Mouse (Mus musculus) CH12.LX (cell line): ENCODE data around the gene Acot7. TPM values are rescaled to one million over a fixed set of nuclear protein-coding genes. Genes with fewer than 3 reads are reported as not detected.

Experiments used
- DNase-seq: peaks from one replicate; pipeline ENCODE4 v3.0.0-alpha.2; 2013; ENCODE audit errors: extremely low read depth
- H3K27ac ChIP-seq: 2 replicates; pipeline ENCODE4 v1.5.1; 2012; ENCODE audit warnings: low read depth, mild to moderate bottlenecking, control low read depth, moderate library complexity; ENCODE audit not compliant: insufficient read depth
- H3K27me3 ChIP-seq: replicated peaks from 2 replicates; pipeline ENCODE3; 2012; ENCODE audit warnings: inconsistent platforms
- H3K36me3 ChIP-seq, 2 experiments: replicated peaks in 1 of 2; 2 replicates each; pipeline versions ENCODE3 to v1.6.1; 2012; ENCODE audit warnings: inconsistent platforms in 1 of 2, low read length in 1 of 2, mild to moderate bottlenecking in 1 of 2, mixed read lengths in 1 of 2, moderate library complexity in 1 of 2; ENCODE audit not compliant: control insufficient read depth in 1 of 2, insufficient read depth in 1 of 2
- H3K4me1 ChIP-seq, 2 experiments: 2 replicates each; pipeline ENCODE4 v1.6.1; 2012; ENCODE audit warnings: inconsistent platforms in 1 of 2, moderate library complexity in 1 of 2; ENCODE audit not compliant: insufficient read depth in 2 of 2, control insufficient read depth in 1 of 2
- H3K4me2 ChIP-seq: 2 replicates; pipeline ENCODE4 v1.6.1; 2012; ENCODE audit warnings: low read depth, mild to moderate bottlenecking, control low read depth; ENCODE audit not compliant: poor library complexity, insufficient read depth, severe bottlenecking
- H3K4me3 ChIP-seq, 3 experiments: fragments of 150-350 bp in 1 of 3; sonication (generic) in 1 of 3; replicated peaks in 1 of 3; 2 replicates each; pipeline versions ENCODE3 to v1.5.1; 2011 to 2012; ENCODE audit warnings: low read depth in 2 of 3, low read length in 2 of 3, mild to moderate bottlenecking in 2 of 3, moderate library complexity in 2 of 3, control low read depth in 1 of 3, improper control_type of control experiment in 1 of 3, inconsistent platforms in 1 of 3, mixed read lengths in 1 of 3; ENCODE audit not compliant: poor library complexity in 1 of 3
- H3K79me2 ChIP-seq: replicated peaks from 2 replicates; pipeline ENCODE4 v1.6.1; 2012; ENCODE audit warnings: mild to moderate bottlenecking, moderate library complexity; ENCODE audit not compliant: control insufficient read depth, poor library complexity, insufficient read depth, severe bottlenecking; ENCODE audit errors: extremely low read depth
- H3K9ac ChIP-seq: 2 replicates; pipeline ENCODE4 v1.6.1; 2012; ENCODE audit warnings: low read depth, mild to moderate bottlenecking, control low read depth, moderate library complexity; ENCODE audit not compliant: insufficient read depth
- H3K9me3 ChIP-seq: replicated peaks from 2 replicates; pipeline ENCODE3; 2012; ENCODE audit warnings: low read length, inconsistent platforms, mixed read lengths
- CHD1 ChIP-seq: IDR thresholded peaks from 2 replicates; pipeline ENCODE4 v1.6.1; 2012; ENCODE audit warnings: low read depth, low read length, improper control_type of control experiment, inconsistent platforms
- CHD2 ChIP-seq: IDR thresholded peaks from 2 replicates; pipeline ENCODE4 v1.6.1; 2011; ENCODE audit warnings: low read length, improper control_type of control experiment
- CTCF ChIP-seq, 2 experiments: IDR thresholded peaks in 1 of 2; conservative IDR thresholded peaks in 1 of 2; 2 replicates each; pipeline ENCODE4 v1.5.1; 2011 to 2012; ENCODE audit warnings: low read depth in 2 of 2, low read length in 2 of 2, improper control_type of control experiment in 1 of 2, inconsistent platforms in 1 of 2, mild to moderate bottlenecking in 1 of 2, moderate library complexity in 1 of 2
- GABPA ChIP-seq: IDR thresholded peaks from 2 replicates; pipeline ENCODE4 v1.6.1; 2012; ENCODE audit warnings: low read depth, low read length, improper control_type of control experiment, inconsistent platforms; ENCODE audit not compliant: insufficient replicate concordance
- JUN ChIP-seq: IDR thresholded peaks from 2 replicates; pipeline ENCODE4 v1.6.1; 2011; ENCODE audit warnings: low read depth, mild to moderate bottlenecking, low read length, improper control_type of control experiment, moderate library complexity; ENCODE audit not compliant: insufficient read depth
- MAFK ChIP-seq: IDR thresholded peaks from 2 replicates; pipeline ENCODE4 v1.6.1; 2011; ENCODE audit warnings: low read length, improper control_type of control experiment; ENCODE audit not compliant: insufficient replicate concordance
- MAZ ChIP-seq: IDR thresholded peaks from 2 replicates; pipeline ENCODE4 v1.6.1; 2012; ENCODE audit warnings: low read depth, mild to moderate bottlenecking, inconsistent platforms, low read length, improper control_type of control experiment, moderate library complexity
- MXI1 ChIP-seq: IDR thresholded peaks from 2 replicates; pipeline ENCODE4 v1.6.1; 2011; ENCODE audit warnings: mild to moderate bottlenecking, low read depth, low read length, improper control_type of control experiment
- MYC ChIP-seq: IDR thresholded peaks from 2 replicates; pipeline ENCODE4 v1.6.1; 2011; ENCODE audit warnings: low read depth, mild to moderate bottlenecking, improper control_type of control experiment, low read length
- PAX5 ChIP-seq: IDR thresholded peaks from 2 replicates; pipeline ENCODE4 v1.6.1; 2012; ENCODE audit warnings: low read length, inconsistent platforms, mixed read lengths
- POLR2A ChIP-seq: IDR thresholded peaks from 2 replicates; pipeline ENCODE4 v1.6.1; 2011; ENCODE audit warnings: low read depth, mild to moderate bottlenecking, improper control_type of control experiment, low read length
- RAD21 ChIP-seq: IDR thresholded peaks from 2 replicates; pipeline ENCODE4 v1.6.1; 2011; ENCODE audit warnings: low read depth, mild to moderate bottlenecking, low read length, improper control_type of control experiment, moderate library complexity
- RCOR1 ChIP-seq: conservative IDR thresholded peaks from 2 replicates; pipeline ENCODE4 v1.6.1; 2012; ENCODE audit warnings: low read depth, mild to moderate bottlenecking, inconsistent platforms, low read length, improper control_type of control experiment
- SMC3 ChIP-seq: IDR thresholded peaks from 2 replicates; pipeline ENCODE4 v1.6.1; 2011; ENCODE audit warnings: low read depth, low read length, improper control_type of control experiment
- UBTF ChIP-seq: IDR thresholded peaks from 2 replicates; pipeline ENCODE4 v1.6.1; 2012; ENCODE audit warnings: low read depth, mild to moderate bottlenecking, inconsistent platforms, low read length, improper control_type of control experiment, moderate library complexity
- USF1 ChIP-seq: IDR thresholded peaks from 2 replicates; pipeline ENCODE4 v1.6.1; 2014; ENCODE audit warnings: low read depth, mild to moderate bottlenecking, inconsistent platforms, low read length, improper control_type of control experiment
- ZMIZ1 ChIP-seq: IDR thresholded peaks from 2 replicates; pipeline ENCODE4 v1.6.1; 2012; ENCODE audit warnings: low read depth, mild to moderate bottlenecking, inconsistent platforms, low read length, improper control_type of control experiment
- dilution Hi-C: fragments of 300-500 bp; cut with MboI; formaldehyde crosslinking; loops from 2 replicates; pipeline ENCODE4 v1.14.3; 2020; ENCODE audit warnings: low sequenced_read_pairs; ENCODE audit not compliant: extremely low pct_unique_long_range_greater_than_20kb, extremely low pct_ligation_motif_present
- in situ Hi-C: fragments of 300-500 bp; cut with MboI; formaldehyde crosslinking; loops from 3 replicates; pipeline ENCODE4 v1.14.3; 2019; ENCODE audit warnings: low sequenced_read_pairs, low pct_ligation_motif_present, low pct_unique_long_range_greater_than_20kb, mixed read lengths
- polyA plus RNA-seq: library from polyadenylated mRNA; unstranded; fragments of >175 nt; gene quantifications from 2 replicates; pipeline ENCODE4 v1.2.1, GENCODE M21; 2012; ENCODE audit warnings: low read depth; ENCODE audit not compliant: insufficient read length
- total RNA-seq, 2 experiments: library from RNA; depleted of rRNA; stranded (reverse); fragments of 300-350 nt in 1 of 2; fragments of >200 nt in 1 of 2; gene quantifications; 2 replicates each; pipeline ENCODE4 v1.2.3; 2012 to 2014

The Acot7 gene
- total and polyA plus RNA-seq, 3 experiments = 29.0 to 71.1 (median 61.6) TPM

DNA sequence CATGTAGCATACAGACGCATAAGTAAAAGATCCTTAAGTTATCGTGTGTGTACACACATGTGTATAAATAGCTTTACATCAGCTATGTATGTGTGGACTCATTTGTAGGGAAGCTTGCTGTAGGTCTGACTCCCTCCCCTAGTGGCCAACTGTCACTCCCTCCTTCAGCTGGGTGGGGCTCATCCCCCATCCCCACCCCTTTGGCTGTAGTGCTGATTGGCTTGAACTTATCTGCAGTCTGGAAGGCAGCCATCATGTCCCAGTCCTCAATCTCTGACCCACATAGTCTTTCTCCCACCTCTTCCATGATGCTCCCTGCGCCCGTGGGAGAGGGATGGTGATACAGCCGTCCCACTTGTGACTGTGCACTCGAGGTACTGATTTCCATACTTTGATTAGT lies 26.7 kb downstream of the Acot7 start:
- H3K27me3 ChIP-seq = no peaks in the 10 kb centered on the region
- TF ChIP-seq ZMIZ1 = no peak
- TF ChIP-seq CTCF (conservative IDR thresholded peaks at IDR 0.05 in 1 of 2, IDR thresholded peaks at IDR 0.05 in 1 of 2; ENCODE audit: low read depth in 2 of 2, low read length in 2 of 2) = peak in 1 of 2 experiments; percentile 7; a peak in 1 of 4 replicates
- H3K9me3 ChIP-seq = no peaks in the 10 kb centered on the region
- in situ Hi-C loops = no loop called here
- no peaks in the 10 kb centered on the region for H3K79me2 ChIP-seq
- H3K4me2 ChIP-seq = no peak overlapping the region
- dilution Hi-C loops = no loop called here
- no peak overlapping the region for H3K27ac ChIP-seq
- no peak for DNase-seq
- no peak overlapping the region for H3K9ac ChIP-seq
- peaks cover 10 to 58% of the 10 kb centered on the region in 2 experiments for H3K4me1 ChIP-seq
- H3K36me3 ChIP-seq = peaks cover 0 to 29% of the 10 kb centered on the region in 2 experiments
- no peak overlapping the region for H3K4me3 ChIP-seq

DNA sequence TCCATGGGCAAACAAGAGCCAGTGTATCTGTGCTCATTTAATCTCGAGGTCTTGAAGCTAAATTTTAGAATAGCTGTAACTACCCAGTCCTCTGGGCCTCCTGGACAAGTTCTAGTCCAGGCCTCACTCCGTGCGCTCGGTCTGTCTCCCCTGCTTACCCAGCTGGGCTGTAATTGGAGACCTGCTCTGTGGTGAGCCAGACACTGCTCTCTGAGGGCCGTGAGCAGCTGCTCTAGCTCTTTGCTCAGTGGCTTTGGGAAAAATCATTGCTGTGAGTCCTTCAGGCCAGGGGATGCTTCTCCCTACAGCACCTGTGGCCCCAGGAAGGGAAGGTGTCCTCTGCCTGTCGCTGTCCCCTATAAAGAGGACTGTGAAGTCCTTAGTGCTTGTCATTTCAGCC lies 28.3 kb downstream of the Acot7 start:
- dilution Hi-C loops = no loop called here

DNA sequence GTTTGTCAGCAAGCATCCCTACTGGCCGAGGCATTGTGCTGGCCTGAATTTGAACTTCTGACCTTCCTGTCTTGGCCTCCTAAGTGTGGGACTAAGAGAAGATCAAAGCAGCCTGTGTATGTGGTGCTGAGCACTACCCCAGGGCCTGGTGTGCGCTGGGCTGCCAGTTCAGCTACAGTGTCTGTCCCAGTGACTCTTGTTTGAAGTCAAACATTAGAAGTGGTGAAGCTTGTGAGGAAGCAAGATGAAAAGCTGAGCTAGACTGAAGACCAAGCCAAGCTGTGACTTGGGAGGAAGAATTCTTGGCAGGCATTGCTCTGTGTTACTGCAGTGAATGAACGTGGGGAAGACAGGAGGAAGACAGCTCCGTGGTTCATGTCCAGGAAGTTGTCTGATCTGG lies 31.7 kb downstream of the Acot7 start:
- Histone ChIP-seq H3K27ac (no peak overlapping the region), H3K36me3 (peaks cover 4 to 49% of the 10 kb centered on the region in 2 experiments), H3K9me3 (no peaks in the 10 kb centered on the region), H3K79me2 (no peaks in the 10 kb centered on the region), H3K4me2 (no peak overlapping the region), H3K27me3 (no peaks in the 10 kb centered on the region), H3K9ac (no peak overlapping the region), H3K4me3 (no peak overlapping the region), H3K4me1 (peaks cover 5 to 26% of the 10 kb centered on the region in 2 experiments)
- TF ChIP-seq MYC (no peak), RCOR1 (no peak), RAD21 (no peak), MXI1 (no peak), USF1 (no peak), PAX5 (no peak), GABPA (no peak), CHD2 (no peak), POLR2A (no peak), MAFK (no peak), JUN (no peak), MAZ (no peak)
- in situ Hi-C loops (loop anchor here (5.0 kb wide), 2 partner anchors 32 to 83 kb away; partner anchors contain the start of genes Acot7 and Hes3), dilution Hi-C loops (no loop called here)
- no peak for DNase-seq

More for the DNA sequence above, 28.3 kb downstream of the Acot7 start:
- Histone ChIP-seq H3K36me3 (peaks cover 4 to 36% of the 10 kb centered on the region in 2 experiments), H3K79me2 (no peaks in the 10 kb centered on the region), H3K9me3 (no peaks in the 10 kb centered on the region), H3K27me3 (no peaks in the 10 kb centered on the region), H3K27ac (no peak overlapping the region), H3K4me3 (no peak overlapping the region), H3K4me1 (peaks cover 10 to 43% of the 10 kb centered on the region in 2 experiments), H3K9ac (no peak overlapping the region), H3K4me2 (no peak overlapping the region)
- no peak for TF ChIP-seq USF1
- no peak for TF ChIP-seq SMC3
- no peak for TF ChIP-seq UBTF
- TF ChIP-seq CTCF (conservative IDR thresholded peaks at IDR 0.05 in 1 of 2, IDR thresholded peaks at IDR 0.05 in 1 of 2; ENCODE audit: low read depth in 2 of 2, low read length in 2 of 2) = no peak
- no peak for TF ChIP-seq MAFK
- TF ChIP-seq CHD1 = no peak
- DNase-seq = no peak
- in situ Hi-C loops = no loop called here
